Mouse (Mus musculus) liver, adult 2 months (tissue): ENCODE measurements at regions not wholly inside any gene's neighbourhood (a gene's known extent, or its start where the extent isn't known, plus 50 kb on each side); places are given as distances from the start of the nearest gene placed in this dataset.

Experiments used
- CTCF ChIP-seq: fragments of 200-500 bp; IDR thresholded peaks from 2 replicates; pipeline ENCODE4 v1.5.1; 2011; ENCODE audit warnings: low read depth, low read length, control low read depth
- POLR2A ChIP-seq: fragments of 200-500 bp; IDR thresholded peaks from 2 replicates; pipeline ENCODE4 v1.6.1; 2011; ENCODE audit warnings: low read length, control low read depth; ENCODE audit not compliant: insufficient read depth; ENCODE audit errors: extremely low read depth

DNA sequence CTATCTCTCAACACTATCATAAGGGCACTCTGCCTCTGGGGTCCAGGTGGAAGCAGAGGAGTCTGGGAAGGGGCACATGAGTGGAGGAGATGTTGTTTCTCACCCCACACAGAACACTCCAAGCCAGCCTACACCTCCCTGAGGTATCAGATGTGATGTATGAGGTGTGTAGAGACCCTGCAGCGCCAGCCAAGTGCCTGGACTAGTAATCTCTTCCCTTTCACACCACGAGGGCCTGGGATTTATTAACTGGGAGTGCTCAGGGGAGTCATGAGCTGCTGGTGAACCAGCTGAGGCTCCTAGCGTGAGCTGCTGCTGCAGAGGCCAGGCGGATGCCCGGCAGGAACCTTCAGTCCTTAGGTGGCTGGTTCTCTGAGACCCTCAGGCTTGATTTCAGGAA lies 60.6 kb upstream of the Tle3 start:
- no peak for TF ChIP-seq CTCF
- no peak for TF ChIP-seq POLR2A
